Mouse (Mus musculus) kidney, adult 2 months (tissue): ENCODE measurements at regions not wholly inside any gene's neighbourhood (a gene's known extent, or its start where the extent isn't known, plus 50 kb on each side); places are given as distances from the start of the nearest gene placed in this dataset.

ENCODE experiments used
- DNase-seq: peaks from one replicate; pipeline ENCODE4 v3.0.0; 2021
- H3K27ac ChIP-seq: fragments of 200-500 bp; 2 replicates; pipeline ENCODE4 v1.5.1; 2012; ENCODE audit warnings: low read depth, low read length, control low read depth, inconsistent platforms; ENCODE audit not compliant: insufficient read depth
- H3K27me3 ChIP-seq: fragments of 200-500 bp; replicated peaks from 2 replicates; pipeline ENCODE4 v1.6.1; 2012; ENCODE audit warnings: mild to moderate bottlenecking, moderate library complexity, low read length, inconsistent platforms; ENCODE audit not compliant: control insufficient read depth, insufficient read depth
- H3K36me3 ChIP-seq: fragments of 200-500 bp; 2 replicates; pipeline ENCODE4 v1.6.1; 2012; ENCODE audit warnings: mild to moderate bottlenecking, moderate library complexity, low read length, inconsistent platforms; ENCODE audit not compliant: control insufficient read depth, insufficient read depth
- H3K4me1 ChIP-seq: fragments of 200-500 bp; 2 replicates; pipeline ENCODE4 v1.6.1; 2011; ENCODE audit warnings: low read length; ENCODE audit not compliant: control insufficient read depth, insufficient read depth
- H3K4me3 ChIP-seq: fragments of 200-500 bp; 2 replicates; pipeline ENCODE4 v1.5.1; 2011; ENCODE audit warnings: mild to moderate bottlenecking, low read depth, low read length, control low read depth; ENCODE audit not compliant: insufficient read depth
- CTCF ChIP-seq: fragments of 200-500 bp; conservative IDR thresholded peaks from 2 replicates; pipeline ENCODE4 v1.5.1; 2011; ENCODE audit warnings: low read depth, mild to moderate bottlenecking, control low read depth, low read length, moderate library complexity, mixed read lengths; ENCODE audit not compliant: insufficient read depth, insufficient read length
- POLR2A ChIP-seq: fragments of 200-500 bp; IDR thresholded peaks from one replicate; pipeline ENCODE4 v1.6.1; 2011; ENCODE audit warnings: low read depth, low read length, control low read depth
- WGBS: fragments of 180-500 bp; shearing (Covaris S2); methylation state at CpG from one replicate; pipeline ENCODE4 v1.1.7; 2018; 5-methylcytosine and 5-hydroxymethylcytosine counted together

DNA sequence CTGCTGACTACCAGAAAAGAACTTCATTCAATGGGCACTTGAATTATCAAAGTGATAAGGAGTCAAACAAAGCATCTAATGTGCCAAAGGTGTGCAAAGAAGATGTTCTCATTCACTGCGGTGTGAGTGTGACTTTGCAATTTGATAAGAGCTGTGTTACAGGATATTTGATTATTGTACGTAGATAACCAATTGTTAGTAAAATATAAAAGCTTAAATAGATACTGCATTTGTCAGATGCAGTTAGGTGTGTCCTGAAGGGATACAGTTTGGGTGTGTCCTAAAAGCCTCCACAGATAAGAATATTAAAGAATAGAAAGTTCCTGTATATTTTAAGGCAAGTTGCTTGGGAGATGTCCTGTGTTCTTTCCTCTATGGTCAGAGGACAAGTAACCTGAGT is 53.5 kb upstream of the Tmx4 start:
- no peaks in the 10 kb centered on the region for H3K27me3 ChIP-seq
- 85% methylated on average over 2 of the region's 2 CpGs for WGBS
- DNase-seq, result no peak
- TF ChIP-seq POLR2A (no peak), CTCF (no peak)
- H3K4me1 ChIP-seq, result no peaks in the 10 kb centered on the region
- H3K36me3 ChIP-seq, result no peaks in the 10 kb centered on the region
- no peak overlapping the region for H3K27ac ChIP-seq
- no peak overlapping the region for H3K4me3 ChIP-seq

DNA sequence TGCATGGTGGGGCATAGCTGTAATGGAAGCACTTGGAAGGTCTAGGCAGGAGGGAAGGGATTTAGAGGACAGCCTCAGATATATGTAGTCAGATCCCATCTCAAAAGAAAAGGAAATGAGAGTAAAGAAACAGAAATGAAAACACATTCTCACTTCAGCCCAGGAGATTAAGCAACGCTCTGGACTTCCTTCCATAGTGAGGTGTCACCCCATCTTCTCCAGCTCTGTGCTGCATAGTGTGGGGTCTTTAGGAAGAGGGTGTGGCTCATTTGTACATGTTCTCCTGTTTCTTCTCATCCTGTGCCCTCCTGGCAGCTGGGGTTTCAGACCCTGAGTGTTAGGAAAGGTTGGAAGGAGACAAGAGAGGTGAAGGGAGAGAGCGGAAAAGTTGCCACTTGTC is 52.4 kb upstream of the Tmx4 start:
- TF ChIP-seq POLR2A (no peak), CTCF (no peak)
- Histone ChIP-seq H3K4me1 (no peaks in the 10 kb centered on the region), H3K36me3 (no peaks in the 10 kb centered on the region), H3K27me3 (no peaks in the 10 kb centered on the region), H3K27ac (no peak overlapping the region), H3K4me3 (no peak overlapping the region)
- DNase-seq, result no peak
- WGBS, result 79% methylated on average over 2 of the region's 2 CpGs
